Comparison of ENCODE assay signal across 8 mouse cellular contexts in genomic region chr8:12383979-12384890, GRCm38 (mm10). TPM values are rescaled to one million over a fixed set of nuclear protein-coding genes. Genes with fewer than 3 reads are reported as not detected.
DNase-seq lines count a peak whose midpoint lies in the region; ATAC-seq lines count a peak whose summit lies in the region.

No protein-coding gene starts in this region.

- H3K9ac ChIP-seq in heart, embryonic 11.5 days (ENCODE audit: low read depth, low read length): no peak overlapping the region
- no peak overlapping the region for H3K9ac ChIP-seq in hindbrain, embryonic 15.5 days
- H3K9ac ChIP-seq in midbrain, embryonic 14.5 days (replicated peaks; ENCODE audit: low read length): no peak overlapping the region

- peak overlapping the region; percentile 62 for H3K4me2 ChIP-seq in heart, embryonic 11.5 days
- peak overlapping the region; percentile 53 for H3K4me2 ChIP-seq in hindbrain, embryonic 15.5 days
- H3K4me2 ChIP-seq in midbrain, embryonic 14.5 days (ENCODE audit: low read length): peak overlapping the region; percentile 61

- peaks cover 98% of the 10 kb centered on the region for H3K27me3 ChIP-seq in heart, embryonic 11.5 days (ENCODE audit: control insufficient read depth, insufficient read depth, low read length)
- peaks cover 68% of the 10 kb centered on the region for H3K27me3 ChIP-seq in hindbrain, embryonic 15.5 days
- H3K27me3 ChIP-seq in midbrain, embryonic 14.5 days (ENCODE audit: control insufficient read depth, insufficient read depth, low read length): peaks cover 74% of the 10 kb centered on the region

- H3K4me3 ChIP-seq in heart, embryonic 11.5 days (ENCODE audit: low read depth, low read length): peak overlapping the region; percentile 41
- peak overlapping the region; percentile 35 for H3K4me3 ChIP-seq in hindbrain, embryonic 15.5 days
- peak overlapping the region; percentile 36 for H3K4me3 ChIP-seq in midbrain, embryonic 14.5 days (replicated peaks; ENCODE audit: low read depth, low read length)

- 1% methylated on average over 34 of the region's 34 CpGs for WGBS in heart, embryonic 11.5 days (ENCODE audit: insufficient replicate concordance)
- WGBS in hindbrain, embryonic 15.5 days: 1% methylated on average over 34 of the region's 34 CpGs
- under 1% methylated on average over 34 of the region's 34 CpGs for WGBS in midbrain, embryonic 14.5 days

- ATAC-seq in heart, embryonic 11.5 days (replicated peaks; ENCODE audit: insufficient number of reproducible peaks, low FRiP score, low TSS enrichment): no peak
- ATAC-seq in hindbrain, embryonic 15.5 days (ENCODE audit: low FRiP score, low read depth): peak; percentile 42; the same call in 1 of the 2 replicates
- ATAC-seq in midbrain, embryonic 14.5 days (ENCODE audit: low FRiP score, low TSS enrichment): no peak

- H3K4me1 ChIP-seq in heart, embryonic 11.5 days (ENCODE audit: control insufficient read depth, insufficient read depth, low read length): peaks cover 20% of the 10 kb centered on the region
- H3K4me1 ChIP-seq in hindbrain, embryonic 15.5 days (replicated peaks): peaks cover 30% of the 10 kb centered on the region
- H3K4me1 ChIP-seq in midbrain, embryonic 14.5 days (ENCODE audit: control insufficient read depth, insufficient read depth, low read length): peaks cover 18% of the 10 kb centered on the region

- H3K9me3 ChIP-seq in heart, embryonic 11.5 days (replicated peaks; ENCODE audit: control insufficient read depth, low read length): no peaks in the 10 kb centered on the region
- H3K9me3 ChIP-seq in hindbrain, embryonic 15.5 days: no peaks in the 10 kb centered on the region
- H3K9me3 ChIP-seq in midbrain, embryonic 14.5 days (ENCODE audit: control insufficient read depth, low read length): no peaks in the 10 kb centered on the region

- H3K36me3 ChIP-seq in heart, embryonic 11.5 days (ENCODE audit: control insufficient read depth, insufficient read depth, low read length): no peaks in the 10 kb centered on the region
- no peaks in the 10 kb centered on the region for H3K36me3 ChIP-seq in hindbrain, embryonic 15.5 days
- H3K36me3 ChIP-seq in midbrain, embryonic 14.5 days (ENCODE audit: control insufficient read depth, insufficient read depth, low read length): no peaks in the 10 kb centered on the region

- H3K27ac ChIP-seq in heart, embryonic 11.5 days (ENCODE audit: low read depth, low read length): no peak overlapping the region
- no peak overlapping the region for H3K27ac ChIP-seq in hindbrain, embryonic 15.5 days (replicated peaks)
- H3K27ac ChIP-seq in midbrain, embryonic 14.5 days (replicated peaks; ENCODE audit: low read depth, low read length): peak overlapping the region; percentile 70; the same call in 1 of the 2 replicates

- DNase-seq in heart, adult 8-10 months (ENCODE audit: low spot score): no peak
- DNase-seq in embryo, embryonic 10.5 days (ENCODE audit: low spot score): peak; percentile 69
- peak; percentile 61 for DNase-seq in midbrain, embryonic 14.5 days
- no peak for DNase-seq in urinary bladder, postnatal 14 days (ENCODE audit: low spot score)
- DNase-seq in right cerebral cortex, postnatal 10 days (ENCODE audit: low spot score in 2 of 2): no peak
- no peak for DNase-seq in frontal cortex, postnatal 25 days (ENCODE audit: low spot score in 2 of 2)

RNA-seq across cellular contexts. Expression of gene Sox1, which starts 10.9 kb away (rescaled TPM):
- not detected in 2 replicates for polyA plus RNA-seq in heart, embryonic 11.5 days (2014; fragmentation: Nextera tagmentation; extraction: Ambion mirVana)
- total RNA-seq in heart, adult 8-10 months (2022): not detected
- 1.9 TPM in 2 replicates for polyA plus RNA-seq in hindbrain, embryonic 15.5 days (2015; fragmentation: Nextera tagmentation; extraction: Ambion mirVana)
- polyA plus RNA-seq in midbrain, embryonic 14.5 days (2014; fragmentation: Nextera tagmentation; extraction: Ambion mirVana): 3.4 and 3.8 TPM in 2 replicates

Comparison
In these comparisons a context has a peak if more than half of its experiments do, and no peak if none do; other contexts are left out.
1. DNase-seq: peak in embryo, embryonic 10.5 days (single experiment) and midbrain, embryonic 14.5 days (single experiment); none in heart, adult 8-10 months (single experiment), urinary bladder, postnatal 14 days (single experiment), right cerebral cortex, postnatal 10 days (0 of 2) and frontal cortex, postnatal 25 days (0 of 2).
2. Peak in every context shown above with its lines, with median percentiles within 50 percentile points of each other: H3K4me2 ChIP-seq and H3K4me3 ChIP-seq.